Mouse (Mus musculus) heart, postnatal 14 days (tissue): ENCODE measurements around the gene Usp7. TPM values are rescaled to one million over a fixed set of nuclear protein-coding genes. Genes with fewer than 3 reads are reported as not detected.

ENCODE experiments used
- DNase-seq, 2 experiments: peaks; one replicate each; pipeline ENCODE4 v3.0.0; 2021 to 2022
- intact Hi-C: fragments of 180-260 bp; cut with DNase I; formaldehyde crosslinking; loops from one replicate; pipeline ENCODE4 v1.15.1; 2025
- total RNA-seq, 2 experiments: library from RNA; stranded (reverse); gene quantifications; 2 replicates each; pipeline ENCODE4 v1.2.3; 2021

Usp7 gene
- total RNA-seq, 2 experiments from 2014 or later: 61.9 to 65.0 TPM

DNA sequence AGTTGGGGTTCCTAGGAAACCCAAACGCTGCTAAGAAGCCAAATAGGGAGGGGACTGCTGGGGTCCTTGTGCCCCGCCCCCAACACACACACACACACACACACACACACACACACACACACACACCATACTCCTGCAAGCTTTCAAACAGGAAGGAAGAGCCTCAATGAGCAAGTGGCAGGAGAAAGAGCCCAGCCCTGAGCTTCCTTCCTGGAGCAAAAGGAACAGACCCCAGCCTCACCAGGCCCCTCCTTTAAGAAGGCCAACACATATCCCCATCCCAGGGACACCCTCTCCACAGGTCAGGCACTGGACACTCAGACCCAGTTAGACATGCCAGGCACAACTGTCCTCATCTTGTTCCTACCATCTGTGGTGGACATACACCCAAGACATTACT is 129.1 kb downstream of the Usp7 start:
- intact Hi-C loops: no loop called here

DNA sequence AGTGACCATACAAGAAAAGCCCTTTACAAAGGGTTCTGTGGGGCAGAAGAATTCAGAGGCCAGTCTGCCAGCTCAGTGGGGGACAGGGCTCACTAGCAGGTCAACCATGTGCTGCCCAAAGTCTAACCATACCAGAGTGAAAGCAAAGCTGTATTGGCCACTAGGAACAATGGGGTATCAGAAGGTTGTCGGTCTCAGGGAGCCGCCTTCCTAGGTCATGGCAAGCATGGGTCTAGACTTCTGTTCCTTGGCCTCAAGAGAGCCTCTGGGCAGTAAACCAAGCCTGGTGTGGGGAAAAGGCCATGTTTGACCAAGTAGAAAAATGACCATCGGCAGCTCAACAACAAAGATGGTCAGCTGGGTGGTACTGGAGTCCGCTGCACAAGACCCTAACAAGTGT is 133.3 kb downstream of the Usp7 start:
- no peak for DNase-seq
- intact Hi-C loops: no loop called here

More for the DNA sequence above, 129.1 kb downstream of the Usp7 start:
- DNase-seq: no peak

DNA sequence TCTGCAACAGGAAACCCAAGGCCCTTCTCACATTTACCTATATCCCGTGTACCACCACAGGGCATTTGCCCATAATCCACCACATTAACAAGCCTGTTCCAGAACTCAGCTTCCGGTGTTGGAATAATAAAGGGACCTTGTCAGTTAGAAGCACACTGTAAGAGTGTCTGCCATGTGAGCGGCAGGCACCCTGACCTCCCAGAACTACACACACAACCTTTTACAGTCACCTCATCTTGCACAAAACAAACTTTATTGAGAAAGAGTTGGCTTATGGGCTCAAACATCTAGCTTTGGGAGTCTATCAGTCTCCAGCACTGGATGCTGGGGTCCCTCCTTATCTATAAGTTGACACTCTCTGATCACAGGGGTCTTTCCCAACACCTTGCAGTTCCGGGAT is 133.8 kb downstream of the Usp7 start:
- intact Hi-C loops: no loop called here
- no peak for DNase-seq

DNA sequence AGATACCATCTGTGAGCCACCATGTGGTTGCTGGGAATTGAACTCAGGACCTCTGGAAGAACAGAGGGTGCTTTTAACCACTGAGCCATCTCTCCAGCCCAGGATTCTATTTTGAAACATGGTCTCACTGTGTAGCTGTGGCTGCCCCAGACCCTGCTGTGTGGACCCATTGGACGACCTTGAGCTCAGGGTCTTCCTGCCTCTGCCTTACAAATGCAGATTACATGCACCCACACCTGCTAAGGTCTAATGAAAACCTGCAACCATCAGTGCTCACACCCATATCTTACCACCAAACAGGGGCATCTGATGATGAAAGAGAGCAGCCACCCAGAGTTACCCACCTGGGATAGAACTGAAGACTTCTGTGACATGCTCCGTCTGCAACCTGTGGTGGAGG is 135.9 kb downstream of the Usp7 start:
- intact Hi-C loops: no loop called here
- DNase-seq: no peak

DNA sequence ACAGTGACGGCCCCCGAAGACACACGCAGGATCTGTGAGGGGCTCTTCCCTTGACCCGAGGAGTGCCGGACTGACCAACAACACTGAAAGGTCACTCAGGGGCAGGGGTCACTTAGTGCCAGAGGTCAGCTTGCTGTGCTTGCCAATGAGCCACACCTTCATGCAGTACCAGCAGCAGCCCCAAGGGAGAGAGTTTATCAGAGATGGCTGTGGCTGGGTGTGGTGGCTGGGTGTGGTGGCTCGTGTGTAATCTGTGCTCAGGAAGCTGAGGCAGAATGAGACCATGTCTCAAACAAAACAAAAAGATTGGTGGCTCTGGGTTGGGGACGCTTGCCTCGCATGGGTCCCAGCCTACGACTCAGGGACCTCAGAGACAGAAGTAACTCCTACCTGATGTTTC is 136.5 kb downstream of the Usp7 start:
- DNase-seq: no peak
- intact Hi-C loops: no loop called here

DNA sequence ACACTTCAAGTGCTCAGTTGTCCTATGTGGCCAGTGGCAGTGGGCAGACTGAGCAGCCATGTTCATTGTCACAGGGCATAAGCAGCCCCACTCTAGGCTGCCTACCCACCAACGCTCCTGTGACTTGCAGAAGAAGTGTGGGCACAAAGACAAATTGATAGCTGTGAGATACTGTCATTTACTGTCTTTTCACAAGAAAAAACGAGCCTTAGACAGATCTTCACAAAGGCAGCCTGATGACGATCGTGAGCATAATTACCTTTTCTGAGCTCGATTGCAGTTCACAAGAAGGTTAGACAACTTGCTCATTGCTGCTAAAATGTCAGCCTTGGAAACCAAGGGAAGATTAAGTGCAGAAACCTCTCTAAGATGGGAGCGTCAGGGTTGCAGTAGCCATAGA is 137.0 kb downstream of the Usp7 start:
- intact Hi-C loops: no loop called here
- DNase-seq: no peak

DNA sequence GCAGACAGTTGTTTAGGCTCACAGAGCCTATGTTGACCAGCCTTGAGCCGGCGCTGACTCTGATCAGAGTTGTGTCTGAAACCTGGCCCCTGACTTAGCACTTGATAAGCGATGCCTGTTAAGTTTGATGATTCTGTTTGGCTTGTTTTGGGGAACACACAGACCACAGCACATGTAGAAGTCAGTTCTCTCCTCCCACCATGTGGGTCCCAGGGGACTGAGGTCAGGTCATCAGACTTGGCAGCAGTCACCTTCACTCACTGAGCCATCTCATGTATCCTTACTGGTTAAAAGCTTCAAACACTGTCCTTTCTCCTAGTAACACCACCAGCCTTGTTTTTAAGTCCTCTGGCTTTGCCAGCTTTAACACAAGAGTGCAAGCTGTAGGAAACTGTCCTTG is 142.1 kb downstream of the Usp7 start:
- intact Hi-C loops: no loop called here
- DNase-seq: no peak

DNA sequence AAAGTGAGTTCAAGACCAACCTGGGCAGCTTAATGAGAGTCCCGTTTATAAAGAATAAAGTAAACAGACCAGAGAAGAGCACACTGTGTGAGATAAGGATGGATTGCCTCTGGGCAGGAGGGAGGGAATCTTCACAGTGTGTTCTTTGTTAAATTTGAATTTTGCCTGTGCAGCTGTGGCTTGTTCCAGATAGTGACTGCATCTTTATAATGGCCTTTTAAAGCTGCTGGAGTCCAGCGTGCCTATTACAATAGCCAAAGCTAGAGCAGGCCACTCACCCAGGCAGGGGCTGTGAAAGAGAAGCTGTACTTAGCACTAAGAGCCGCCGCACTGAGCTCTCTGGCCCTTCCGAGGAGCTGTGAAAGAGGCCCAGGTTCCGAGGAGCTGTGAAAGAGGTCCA is 146.6 kb downstream of the Usp7 start:
- intact Hi-C loops: no loop called here
- DNase-seq: no peak

DNA sequence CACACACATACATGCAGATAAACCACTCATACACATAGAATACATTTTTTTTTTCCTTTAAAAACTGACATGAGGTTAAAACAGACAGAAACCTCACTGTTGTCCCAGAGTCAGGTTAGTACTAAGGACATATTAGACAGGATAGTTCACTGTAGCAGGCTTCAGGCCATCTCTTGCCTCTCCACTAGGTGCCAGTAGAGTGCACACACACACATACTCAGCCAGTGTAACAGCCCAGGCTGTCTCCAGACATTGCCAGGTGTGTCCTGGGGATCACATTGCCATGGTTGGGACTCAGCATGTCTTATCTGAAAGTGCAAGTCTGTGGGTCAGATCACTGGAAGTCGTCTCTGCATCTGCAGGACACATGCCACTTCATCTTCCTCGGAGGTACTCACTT is 148.3 kb downstream of the Usp7 start:
- peak; percentile 40 to 59 for DNase-seq
- intact Hi-C loops: loop anchor here (1.0 kb wide), 2 partner anchors 30 to 150 kb away; no protein-coding TSS in a partner anchor

Other genes starting within 250 kb of the Usp7 start
- gene Pmm2, start 154.6 kb downstream of the Usp7 start, total RNA-seq: 10 to 100 TPM; 30.0 to 32.2 TPM
- gene Tmem186, start 154.6 kb downstream of the Usp7 start, total RNA-seq: 10 to 100 TPM; 15.5 to 15.6 TPM
- gene Carhsp1, start 120.2 kb downstream of the Usp7 start, total RNA-seq: 10 to 100 TPM; 23.7 to 24.9 TPM
- gene Gm5767, start 111.5 kb downstream of the Usp7 start, total RNA-seq: not detected
- gene 1810013L24Rik, start 37.8 kb upstream of the Usp7 start, total RNA-seq: 100 to 1,000 TPM; 111 to 112 TPM